Mouse (Mus musculus) CH12.LX (cell line): Measurements from ENCODE around the gene Nhlh1. TPM values are rescaled to one million over a fixed set of nuclear protein-coding genes. Genes with fewer than 3 reads are reported as not detected.

Source experiments
- DNase-seq: peaks from one replicate; pipeline ENCODE4 v3.0.0-alpha.2; 2013; ENCODE audit errors: extremely low read depth
- H3K27ac ChIP-seq: 2 replicates; pipeline ENCODE4 v1.5.1; 2012; ENCODE audit warnings: low read depth, mild to moderate bottlenecking, control low read depth, moderate library complexity; ENCODE audit not compliant: insufficient read depth
- H3K27me3 ChIP-seq: replicated peaks from 2 replicates; pipeline ENCODE3; 2012; ENCODE audit warnings: inconsistent platforms
- H3K36me3 ChIP-seq, 2 experiments: replicated peaks in 1 of 2; 2 replicates each; pipeline versions ENCODE3 to v1.6.1; 2012; ENCODE audit warnings: inconsistent platforms in 1 of 2, low read length in 1 of 2, mild to moderate bottlenecking in 1 of 2, mixed read lengths in 1 of 2, moderate library complexity in 1 of 2; ENCODE audit not compliant: control insufficient read depth in 1 of 2, insufficient read depth in 1 of 2
- H3K4me1 ChIP-seq, 2 experiments: 2 replicates each; pipeline ENCODE4 v1.6.1; 2012; ENCODE audit warnings: inconsistent platforms in 1 of 2, moderate library complexity in 1 of 2; ENCODE audit not compliant: insufficient read depth in 2 of 2, control insufficient read depth in 1 of 2
- H3K4me2 ChIP-seq: 2 replicates; pipeline ENCODE4 v1.6.1; 2012; ENCODE audit warnings: low read depth, mild to moderate bottlenecking, control low read depth; ENCODE audit not compliant: poor library complexity, insufficient read depth, severe bottlenecking
- H3K4me3 ChIP-seq, 3 experiments: fragments of 150-350 bp in 1 of 3; sonication (generic) in 1 of 3; replicated peaks in 1 of 3; 2 replicates each; pipeline versions ENCODE3 to v1.5.1; 2011 to 2012; ENCODE audit warnings: low read depth in 2 of 3, low read length in 2 of 3, mild to moderate bottlenecking in 2 of 3, moderate library complexity in 2 of 3, control low read depth in 1 of 3, improper control_type of control experiment in 1 of 3, inconsistent platforms in 1 of 3, mixed read lengths in 1 of 3; ENCODE audit not compliant: poor library complexity in 1 of 3
- H3K79me2 ChIP-seq: replicated peaks from 2 replicates; pipeline ENCODE4 v1.6.1; 2012; ENCODE audit warnings: mild to moderate bottlenecking, moderate library complexity; ENCODE audit not compliant: control insufficient read depth, poor library complexity, insufficient read depth, severe bottlenecking; ENCODE audit errors: extremely low read depth
- H3K9ac ChIP-seq: 2 replicates; pipeline ENCODE4 v1.6.1; 2012; ENCODE audit warnings: low read depth, mild to moderate bottlenecking, control low read depth, moderate library complexity; ENCODE audit not compliant: insufficient read depth
- H3K9me3 ChIP-seq: replicated peaks from 2 replicates; pipeline ENCODE3; 2012; ENCODE audit warnings: low read length, inconsistent platforms, mixed read lengths
- CHD1 ChIP-seq: IDR thresholded peaks from 2 replicates; pipeline ENCODE4 v1.6.1; 2012; ENCODE audit warnings: low read depth, low read length, improper control_type of control experiment, inconsistent platforms
- CHD2 ChIP-seq: IDR thresholded peaks from 2 replicates; pipeline ENCODE4 v1.6.1; 2011; ENCODE audit warnings: low read length, improper control_type of control experiment
- ELF1 ChIP-seq: IDR thresholded peaks from 2 replicates; pipeline ENCODE4 v1.6.1; 2014; ENCODE audit warnings: low read depth, mild to moderate bottlenecking, inconsistent platforms, low read length, improper control_type of control experiment
- EP300 ChIP-seq: IDR thresholded peaks from 2 replicates; pipeline ENCODE4 v1.6.1; 2011; ENCODE audit warnings: low read length, improper control_type of control experiment
- ETS1 ChIP-seq: conservative IDR thresholded peaks from 2 replicates; pipeline ENCODE4 v1.6.1; 2012; ENCODE audit warnings: low read depth, mild to moderate bottlenecking, inconsistent platforms, low read length, improper control_type of control experiment, moderate library complexity
- HCFC1 ChIP-seq: IDR thresholded peaks from 2 replicates; pipeline ENCODE4 v1.6.1; 2012; ENCODE audit warnings: low read depth, mild to moderate bottlenecking, inconsistent platforms, low read length, improper control_type of control experiment
- JUN ChIP-seq: IDR thresholded peaks from 2 replicates; pipeline ENCODE4 v1.6.1; 2011; ENCODE audit warnings: low read depth, mild to moderate bottlenecking, low read length, improper control_type of control experiment, moderate library complexity; ENCODE audit not compliant: insufficient read depth
- KAT2A ChIP-seq: IDR thresholded peaks from 2 replicates; pipeline ENCODE4 v1.6.1; 2012; ENCODE audit warnings: low read length, improper control_type of control experiment, inconsistent platforms; ENCODE audit not compliant: insufficient replicate concordance
- MAX ChIP-seq: IDR thresholded peaks from 2 replicates; pipeline ENCODE4 v1.6.1; 2011; ENCODE audit warnings: low read length, improper control_type of control experiment
- MAZ ChIP-seq: IDR thresholded peaks from 2 replicates; pipeline ENCODE4 v1.6.1; 2012; ENCODE audit warnings: low read depth, mild to moderate bottlenecking, inconsistent platforms, low read length, improper control_type of control experiment, moderate library complexity
- NELFE ChIP-seq: IDR thresholded peaks from 2 replicates; pipeline ENCODE4 v1.6.1; 2011; ENCODE audit warnings: low read depth, low read length, improper control_type of control experiment
- NRF1 ChIP-seq: IDR thresholded peaks from 2 replicates; pipeline ENCODE4 v1.6.1; 2014; ENCODE audit warnings: low read depth, mild to moderate bottlenecking, inconsistent platforms, low read length, improper control_type of control experiment, moderate library complexity
- PAX5 ChIP-seq: IDR thresholded peaks from 2 replicates; pipeline ENCODE4 v1.6.1; 2012; ENCODE audit warnings: low read length, inconsistent platforms, mixed read lengths
- RAD21 ChIP-seq: IDR thresholded peaks from 2 replicates; pipeline ENCODE4 v1.6.1; 2011; ENCODE audit warnings: low read depth, mild to moderate bottlenecking, low read length, improper control_type of control experiment, moderate library complexity
- SMC3 ChIP-seq: IDR thresholded peaks from 2 replicates; pipeline ENCODE4 v1.6.1; 2011; ENCODE audit warnings: low read depth, low read length, improper control_type of control experiment
- TCF12 ChIP-seq: IDR thresholded peaks from 2 replicates; pipeline ENCODE4 v1.6.1; 2014; ENCODE audit warnings: low read depth, mild to moderate bottlenecking, inconsistent platforms, low read length, improper control_type of control experiment
- UBTF ChIP-seq: IDR thresholded peaks from 2 replicates; pipeline ENCODE4 v1.6.1; 2012; ENCODE audit warnings: low read depth, mild to moderate bottlenecking, inconsistent platforms, low read length, improper control_type of control experiment, moderate library complexity
- USF1 ChIP-seq: IDR thresholded peaks from 2 replicates; pipeline ENCODE4 v1.6.1; 2014; ENCODE audit warnings: low read depth, mild to moderate bottlenecking, inconsistent platforms, low read length, improper control_type of control experiment
- USF2 ChIP-seq: conservative IDR thresholded peaks from 2 replicates; pipeline ENCODE4 v1.6.1; 2011; ENCODE audit warnings: low read depth, low read length, improper control_type of control experiment
- ZKSCAN1 ChIP-seq: IDR thresholded peaks from 2 replicates; pipeline ENCODE4 v1.6.1; 2012; ENCODE audit warnings: low read depth, inconsistent platforms, low read length, improper control_type of control experiment, borderline replicate concordance
- dilution Hi-C: fragments of 300-500 bp; cut with MboI; formaldehyde crosslinking; loops from 2 replicates; pipeline ENCODE4 v1.14.3; 2020; ENCODE audit warnings: low sequenced_read_pairs; ENCODE audit not compliant: extremely low pct_unique_long_range_greater_than_20kb, extremely low pct_ligation_motif_present
- in situ Hi-C: fragments of 300-500 bp; cut with MboI; formaldehyde crosslinking; loops from 3 replicates; pipeline ENCODE4 v1.14.3; 2019; ENCODE audit warnings: low sequenced_read_pairs, low pct_ligation_motif_present, low pct_unique_long_range_greater_than_20kb, mixed read lengths
- polyA plus RNA-seq: library from polyadenylated mRNA; unstranded; fragments of >175 nt; gene quantifications from 2 replicates; pipeline ENCODE4 v1.2.1, GENCODE M21; 2012; ENCODE audit warnings: low read depth; ENCODE audit not compliant: insufficient read length
- total RNA-seq, 2 experiments: library from RNA; depleted of rRNA; stranded (reverse); fragments of 300-350 nt in 1 of 2; fragments of >200 nt in 1 of 2; gene quantifications; 2 replicates each; pipeline ENCODE4 v1.2.3; 2012 to 2014

The Nhlh1 gene
- total and polyA plus RNA-seq, 3 experiments, result not detected

- dilution Hi-C loops, result no loop called here
- Histone ChIP-seq H3K4me2 (no peak overlapping the region), H3K4me3 (no peak overlapping the region)
Observed at GRCm38 (mm10) chr1:172053541-172054440, 3.6 kb downstream of the Nhlh1 start.

GRCm38 (mm10) chr1:172052766-172053279, 4.5 kb downstream of the Nhlh1 start:
- Histone ChIP-seq H3K9ac (no peak overlapping the region), H3K36me3 (no peaks in the 10 kb centered on the region), H3K4me2 (no peak overlapping the region), H3K27ac (no peak overlapping the region), H3K4me3 (no peak overlapping the region), H3K4me1 (peaks cover 0 to 14% of the 10 kb centered on the region in 2 experiments; a peak in 2 of 4 replicates), H3K9me3 (no peaks in the 10 kb centered on the region), H3K27me3 (no peaks in the 10 kb centered on the region), H3K79me2 (no peaks in the 10 kb centered on the region)
- TF ChIP-seq JUN (no peak), KAT2A (no peak), EP300 (no peak)
- in situ Hi-C loops (no loop called here), dilution Hi-C loops (no loop called here)
- no peak for DNase-seq

More at GRCm38 (mm10) chr1:172053541-172054440, 3.6 kb downstream of the Nhlh1 start:
- Histone ChIP-seq H3K27me3 (no peaks in the 10 kb centered on the region), H3K4me1 (peaks cover 1 to 22% of the 10 kb centered on the region in 2 experiments; a peak in 3 of 4 replicates), H3K9me3 (no peaks in the 10 kb centered on the region), H3K27ac (no peak overlapping the region), H3K36me3 (no peaks in the 10 kb centered on the region), H3K9ac (no peak overlapping the region), H3K79me2 (no peaks in the 10 kb centered on the region)
- in situ Hi-C loops, result no loop called here
- no peak for DNase-seq
- TF ChIP-seq SMC3 (no peak), EP300 (no peak), NELFE (no peak), ETS1 (no peak), MAX (no peak), UBTF (no peak), USF1 (no peak)

GRCm38 (mm10) chr1:172049131-172049782, 8.1 kb downstream of the Nhlh1 start:
- peak overlapping the region; percentile 82; the same call in 1 of the 2 replicates for H3K9ac ChIP-seq

More at GRCm38 (mm10) chr1:172049131-172049782, 8.1 kb downstream of the Nhlh1 start:
- Histone ChIP-seq H3K4me2 (peak overlapping the region; percentile 59; the same call in 1 of the 2 replicates), H3K27ac (no peak overlapping the region), H3K9me3 (no peaks in the 10 kb centered on the region), H3K79me2 (no peaks in the 10 kb centered on the region), H3K4me1 (peaks cover 3 to 19% of the 10 kb centered on the region in 2 experiments; a peak in 2 of 4 replicates), H3K4me3 (peak overlapping the region in 2 of 3 experiments; percentile 68 to 72), H3K36me3 (peaks cover 0 to 17% of the 10 kb centered on the region in 2 experiments), H3K27me3 (no peaks in the 10 kb centered on the region)
- TF ChIP-seq MAZ, result no peak
- no peak for TF ChIP-seq CHD2
- no peak for TF ChIP-seq ELF1
- TF ChIP-seq USF2, result no peak
- no peak for TF ChIP-seq ZKSCAN1
- TF ChIP-seq SMC3, result no peak
- no peak for TF ChIP-seq CHD1
- TF ChIP-seq NRF1, result no peak
- TF ChIP-seq HCFC1, result no peak
- no peak for TF ChIP-seq RAD21
- no peak for TF ChIP-seq TCF12
- TF ChIP-seq PAX5, result no peak
- dilution Hi-C loops (no loop called here), in situ Hi-C loops (loop anchor here (25.0 kb wide), 1 partner anchor 263 kb away; no protein-coding TSS in a partner anchor)
- no peak for DNase-seq
